Mouse (Mus musculus) forebrain, embryonic 16.5 days (tissue): Measurements from ENCODE around the gene Tbce. TPM values are rescaled to one million over a fixed set of nuclear protein-coding genes. Genes with fewer than 3 reads are reported as not detected.

Experiments used
- ATAC-seq: fragments of 200-750 bp; cut with Nextera tagmentation; 2 replicates; pipeline ENCODE4 v1.8.0; 2017; ENCODE audit warnings: mild to moderate bottlenecking, moderate library complexity
- H3K27ac ChIP-seq: fragments of 300-500 bp; sonication (generic); 2 replicates; pipeline ENCODE4 v1.5.1; 2014; ENCODE audit warnings: low read length, control low read depth
- H3K27me3 ChIP-seq: fragments of 300-500 bp; sonication (generic); replicated peaks from 2 replicates; pipeline ENCODE4 v1.6.1; 2014; ENCODE audit warnings: low read length; ENCODE audit not compliant: control insufficient read depth, insufficient read depth
- H3K36me3 ChIP-seq: fragments of 300-500 bp; sonication (generic); 2 replicates; pipeline ENCODE4 v1.6.1; 2014; ENCODE audit not compliant: control insufficient read depth, insufficient read depth
- H3K4me1 ChIP-seq: fragments of 300-500 bp; sonication (generic); replicated peaks from 2 replicates; pipeline ENCODE4 v1.6.1; 2014; ENCODE audit warnings: low read length; ENCODE audit not compliant: control insufficient read depth, insufficient read depth
- H3K4me2 ChIP-seq: fragments of 300-500 bp; sonication (generic); 2 replicates; pipeline ENCODE4 v1.6.1; 2014; ENCODE audit warnings: mild to moderate bottlenecking, low read length, control low read depth
- H3K4me3 ChIP-seq: fragments of 300-500 bp; sonication (generic); replicated peaks from 2 replicates; pipeline ENCODE4 v1.5.1; 2014; ENCODE audit warnings: mild to moderate bottlenecking, low read length, control low read depth
- H3K9ac ChIP-seq: fragments of 300-500 bp; sonication (generic); replicated peaks from 2 replicates; pipeline ENCODE4 v1.6.1; 2014; ENCODE audit warnings: low read depth, low read length, control low read depth
- H3K9me3 ChIP-seq: fragments of 300-500 bp; sonication (generic); 2 replicates; pipeline ENCODE4 v1.6.1; 2016; ENCODE audit warnings: low read length; ENCODE audit not compliant: control insufficient read depth
- WGBS: fragments of 180-500 bp; shearing (Covaris S2); extraction: QIAGEN DNeasy Blood & Tissue Kit; methylation state at CpG from one replicate; pipeline ENCODE4 v1.1.7; 2014; 5-methylcytosine and 5-hydroxymethylcytosine counted together
- polyA plus RNA-seq: library from polyadenylated mRNA; unstranded; fragments of >200 nt; fragmentation: Nextera tagmentation; extraction: Ambion mirVana; gene quantifications from 2 replicates; pipeline ENCODE4 v1.2.1, GENCODE M21; 2015

The Tbce gene
- 105 and 113 TPM in 2 replicates for polyA plus RNA-seq

- WGBS = under 1% methylated on average over 35 of the region's 35 CpGs
- peak; percentile 97 for ATAC-seq
- Histone ChIP-seq H3K4me3 (peak within 1 kb of the TSS; percentile 77), H3K4me1 (peaks cover 10% of the 10 kb centered on the region), H3K36me3 (no peaks in the 10 kb centered on the region), H3K4me2 (peak within 1 kb of the TSS; percentile 87), H3K9me3 (no peaks in the 10 kb centered on the region), H3K9ac (peak within 1 kb of the TSS; percentile 92), H3K27me3 (no peaks in the 10 kb centered on the region), H3K27ac (peak within 1 kb of the TSS; percentile 97)
These were observed at the start of gene Tbce for GRCm38 (mm10) chr13:14039292-14039965. Gene Tbce, minus strand, starts transcription at chr13:14039638.

DNA sequence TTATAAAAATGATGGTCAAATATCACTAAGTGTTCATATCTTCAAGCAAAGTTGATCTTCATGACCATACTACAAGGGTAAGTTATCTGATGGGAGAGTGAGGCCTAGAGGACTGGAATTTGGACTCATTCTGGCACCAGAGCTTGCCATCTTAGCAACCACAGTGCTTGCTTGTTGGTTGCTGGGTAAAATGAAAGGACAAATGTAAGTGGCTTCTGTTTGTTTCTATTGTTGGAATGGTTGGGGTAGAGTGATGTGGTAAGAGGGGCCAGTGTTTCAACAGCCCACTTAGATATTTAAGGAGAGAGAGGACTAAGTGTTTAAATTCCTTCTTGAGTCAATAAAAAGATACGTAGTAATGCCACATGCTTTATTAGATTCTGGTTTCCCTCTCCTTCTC is 49.2 kb upstream of the Tbce start:
- Histone ChIP-seq H3K4me3 (no peak overlapping the region), H3K9ac (no peak overlapping the region), H3K4me1 (no peaks in the 10 kb centered on the region), H3K4me2 (no peak overlapping the region), H3K36me3 (no peaks in the 10 kb centered on the region; the same call in 1 of the 2 replicates), H3K27ac (no peak overlapping the region), H3K9me3 (no peaks in the 10 kb centered on the region), H3K27me3 (no peaks in the 10 kb centered on the region)
- ATAC-seq = no peak
- 86% methylated on average over 1 of the region's 1 CpGs for WGBS

GRCm38 (mm10) chr13:14075326-14075725 is 35.9 kb upstream of the Tbce start:
- Histone ChIP-seq H3K27ac (no peak overlapping the region), H3K36me3 (no peaks in the 10 kb centered on the region), H3K9ac (no peak overlapping the region), H3K4me1 (no peaks in the 10 kb centered on the region), H3K4me3 (no peak overlapping the region), H3K27me3 (no peaks in the 10 kb centered on the region), H3K9me3 (no peaks in the 10 kb centered on the region), H3K4me2 (no peak overlapping the region)
- 97% methylated on average over 1 of the region's 1 CpGs for WGBS
- ATAC-seq = no peak

GRCm38 (mm10) chr13:14074371-14074770 is 34.9 kb upstream of the Tbce start:
- Histone ChIP-seq H3K27me3 (no peaks in the 10 kb centered on the region), H3K27ac (no peak overlapping the region), H3K4me1 (no peaks in the 10 kb centered on the region), H3K9me3 (no peaks in the 10 kb centered on the region), H3K4me2 (no peak overlapping the region), H3K36me3 (no peaks in the 10 kb centered on the region), H3K9ac (no peak overlapping the region), H3K4me3 (no peak overlapping the region)
- no peak for ATAC-seq
- WGBS = 98% methylated on average over 1 of the region's 1 CpGs

GRCm38 (mm10) chr13:14069291-14069690 is 29.9 kb upstream of the Tbce start:
- Histone ChIP-seq H3K4me2 (no peak overlapping the region), H3K36me3 (no peaks in the 10 kb centered on the region)
- WGBS = 89% methylated on average over 1 of the region's 1 CpGs

DNA sequence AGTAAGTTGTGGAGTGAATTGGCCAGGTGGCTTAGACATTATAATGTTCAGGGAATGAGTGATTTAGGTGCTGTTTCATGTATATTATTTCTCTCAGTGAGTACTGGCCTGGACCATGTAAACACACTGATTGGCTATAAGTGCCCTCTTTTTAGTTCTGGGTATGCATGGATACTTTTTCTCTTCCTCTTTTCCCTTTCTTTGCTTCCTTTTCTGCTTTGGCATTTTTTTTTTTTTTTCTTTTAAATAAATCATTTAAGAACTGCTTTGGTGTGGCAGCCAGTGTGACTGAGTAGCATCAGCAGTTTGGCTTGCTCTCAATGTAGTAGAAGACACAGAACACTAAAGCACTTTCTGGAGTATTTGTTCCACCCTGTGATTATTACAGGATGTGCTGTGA is 28.6 kb upstream of the Tbce start:
- no peak overlapping the region for H3K27ac ChIP-seq
- H3K9ac ChIP-seq = no peak overlapping the region
- no peaks in the 10 kb centered on the region for H3K9me3 ChIP-seq
- no peak for ATAC-seq
- no peak overlapping the region for H3K4me2 ChIP-seq
- H3K36me3 ChIP-seq = no peaks in the 10 kb centered on the region
- no peaks in the 10 kb centered on the region for H3K27me3 ChIP-seq
- H3K4me1 ChIP-seq = peaks cover 14% of the 10 kb centered on the region
- no peak overlapping the region for H3K4me3 ChIP-seq

More at GRCm38 (mm10) chr13:14069291-14069690, 29.9 kb upstream of the Tbce start:
- H3K27ac ChIP-seq = no peak overlapping the region
- H3K27me3 ChIP-seq = no peaks in the 10 kb centered on the region
- no peak overlapping the region for H3K9ac ChIP-seq
- no peak for ATAC-seq
- no peak overlapping the region for H3K4me3 ChIP-seq
- no peaks in the 10 kb centered on the region for H3K9me3 ChIP-seq
- H3K4me1 ChIP-seq = peaks cover 14% of the 10 kb centered on the region

DNA sequence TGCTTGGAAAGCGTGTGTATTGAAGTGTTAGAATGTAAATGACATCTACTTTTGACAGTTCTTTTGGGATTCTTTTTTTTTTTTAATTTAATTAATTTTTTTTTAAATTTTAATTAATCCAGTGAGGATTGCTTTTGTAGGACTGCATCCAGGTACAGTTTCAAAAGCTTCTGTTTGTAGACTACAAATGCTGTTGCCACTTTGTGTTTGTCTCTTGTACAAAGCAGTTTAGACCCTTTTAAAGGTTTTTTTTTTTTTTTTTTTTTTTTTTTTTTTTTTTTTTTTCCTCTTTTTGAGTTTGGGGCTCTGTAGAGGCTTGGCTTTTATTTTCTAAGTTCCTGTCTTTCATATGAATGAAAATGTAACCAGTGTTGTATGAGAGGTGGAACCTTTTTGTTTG is 26.3 kb upstream of the Tbce start:
- Histone ChIP-seq H3K4me2 (no peak overlapping the region), H3K4me1 (peaks cover 24% of the 10 kb centered on the region), H3K4me3 (no peak overlapping the region), H3K9me3 (no peaks in the 10 kb centered on the region), H3K27me3 (no peaks in the 10 kb centered on the region), H3K27ac (no peak overlapping the region), H3K9ac (no peak overlapping the region), H3K36me3 (no peaks in the 10 kb centered on the region)
- WGBS = 75% methylated on average over 1 of the region's 1 CpGs
- no peak for ATAC-seq

GRCm38 (mm10) chr13:14065028-14065380 is 25.6 kb upstream of the Tbce start:
- WGBS = 11% methylated on average over 9 of the region's 9 CpGs
- Histone ChIP-seq H3K4me1 (peaks cover 24% of the 10 kb centered on the region), H3K27ac (peak overlapping the region; percentile 94; the same call in 1 of the 2 replicates)

GRCm38 (mm10) chr13:14064341-14065027 is 25.0 kb upstream of the Tbce start:
- no peak for ATAC-seq
- Histone ChIP-seq H3K9me3 (no peaks in the 10 kb centered on the region), H3K4me3 (peak overlapping the region; percentile 100), H3K4me2 (peak overlapping the region; percentile 78), H3K27me3 (no peaks in the 10 kb centered on the region), H3K27ac (peak overlapping the region; percentile 94), H3K36me3 (no peaks in the 10 kb centered on the region), H3K4me1 (peaks cover 24% of the 10 kb centered on the region), H3K9ac (peak overlapping the region; percentile 97)
- under 1% methylated on average over 64 of the region's 65 CpGs for WGBS

More at GRCm38 (mm10) chr13:14065028-14065380, 25.6 kb upstream of the Tbce start:
- H3K9me3 ChIP-seq = no peaks in the 10 kb centered on the region
- no peaks in the 10 kb centered on the region for H3K36me3 ChIP-seq
- H3K9ac ChIP-seq = peak overlapping the region; percentile 97
- no peak for ATAC-seq
- peak overlapping the region; percentile 100 for H3K4me3 ChIP-seq
- no peaks in the 10 kb centered on the region for H3K27me3 ChIP-seq
- peak overlapping the region; percentile 78 for H3K4me2 ChIP-seq
